Mouse (Mus musculus) brain, embryonic 14.5 days (tissue): Measurements from ENCODE around the gene Twf2.

Source experiments
- CTCF ChIP-seq: fragments of 200-500 bp; IDR thresholded peaks from 2 replicates; pipeline ENCODE4 v1.5.1; 2012; ENCODE audit warnings: inconsistent platforms, mild to moderate bottlenecking, moderate library complexity, borderline replicate concordance; ENCODE audit not compliant: insufficient read depth, insufficient read length; ENCODE audit errors: extremely low read depth
- POLR2A ChIP-seq: fragments of 200-500 bp; IDR thresholded peaks from 2 replicates; pipeline ENCODE4 v1.6.1; 2012; ENCODE audit warnings: mild to moderate bottlenecking, inconsistent platforms, borderline replicate concordance; ENCODE audit not compliant: poor library complexity, insufficient read depth, insufficient read length, severe bottlenecking; ENCODE audit errors: extremely low read depth

GRCm38 (mm10) chr9:106154106-106154505 lies 48.8 kb upstream of the Twf2 start:
- no peak for TF ChIP-seq POLR2A
- TF ChIP-seq CTCF, result no peak
